Mouse (Mus musculus) embryonic facial prominence, embryonic 11.5 days (tissue): ENCODE measurements around the gene Trir. TPM values are rescaled to one million over a fixed set of nuclear protein-coding genes. Genes with fewer than 3 reads are reported as not detected.

Source experiments
- ATAC-seq: fragments of 200-750 bp; cut with Nextera tagmentation; replicated peaks from 2 replicates; pipeline ENCODE4 v1.8.0; 2017; ENCODE audit warnings: low read depth; ENCODE audit not compliant: insufficient number of reproducible peaks, low FRiP score, low TSS enrichment
- DNase-seq: peaks from one replicate; pipeline ENCODE4 v3.0.0-alpha.2; 2015; ENCODE audit warnings: low spot score
- H3K27ac ChIP-seq: fragments of 300-500 bp; sonication (generic); replicated peaks from 2 replicates; pipeline ENCODE4 v1.5.1; 2014; ENCODE audit warnings: mild to moderate bottlenecking, low read depth, low read length, control low read depth
- H3K27me3 ChIP-seq: fragments of 300-500 bp; sonication (generic); 2 replicates; pipeline ENCODE4 v1.6.1; 2014; ENCODE audit warnings: mild to moderate bottlenecking, low read length, moderate library complexity, mixed read lengths; ENCODE audit not compliant: control insufficient read depth, insufficient read depth
- H3K36me3 ChIP-seq: fragments of 300-500 bp; sonication (generic); replicated peaks from 2 replicates; pipeline ENCODE4 v1.6.1; 2014; ENCODE audit warnings: low read depth, mild to moderate bottlenecking, low read length, moderate library complexity, mixed read lengths; ENCODE audit not compliant: control insufficient read depth, insufficient read depth
- H3K4me1 ChIP-seq: fragments of 300-500 bp; sonication (generic); 2 replicates; pipeline ENCODE4 v1.6.1; 2014; ENCODE audit warnings: low read length, mixed read lengths; ENCODE audit not compliant: control insufficient read depth, insufficient read depth
- H3K4me2 ChIP-seq: fragments of 300-500 bp; sonication (generic); 2 replicates; pipeline ENCODE4 v1.6.1; 2014; ENCODE audit warnings: low read depth, mild to moderate bottlenecking, control low read depth, low read length, moderate library complexity
- H3K4me3 ChIP-seq: fragments of 300-500 bp; sonication (generic); 2 replicates; pipeline ENCODE4 v1.5.1; 2014; ENCODE audit warnings: low read depth, low read length, control low read depth
- H3K9ac ChIP-seq: fragments of 300-500 bp; sonication (generic); replicated peaks from 2 replicates; pipeline ENCODE4 v1.6.1; 2014; ENCODE audit warnings: mild to moderate bottlenecking, control low read depth, low read length
- H3K9me3 ChIP-seq: fragments of 300-500 bp; sonication (generic); replicated peaks from 2 replicates; pipeline ENCODE4 v1.6.1; 2016; ENCODE audit warnings: mild to moderate bottlenecking, low read length, inconsistent platforms, mixed read lengths; ENCODE audit not compliant: control insufficient read depth
- WGBS: fragments of 180-500 bp; shearing (Covaris S2); extraction: QIAGEN DNeasy Blood & Tissue Kit; methylation state at CpG from one replicate; pipeline ENCODE4 v1.1.7; 2014; 5-methylcytosine and 5-hydroxymethylcytosine counted together
- polyA plus RNA-seq: library from polyadenylated mRNA; unstranded; fragments of >200 nt; fragmentation: Nextera tagmentation; extraction: Ambion mirVana; gene quantifications from 2 replicates; pipeline ENCODE4 v1.2.1, GENCODE M21; 2014

The Trir gene
- polyA plus RNA-seq, 1 experiment from 2014 or later = 178 TPM

DNA sequence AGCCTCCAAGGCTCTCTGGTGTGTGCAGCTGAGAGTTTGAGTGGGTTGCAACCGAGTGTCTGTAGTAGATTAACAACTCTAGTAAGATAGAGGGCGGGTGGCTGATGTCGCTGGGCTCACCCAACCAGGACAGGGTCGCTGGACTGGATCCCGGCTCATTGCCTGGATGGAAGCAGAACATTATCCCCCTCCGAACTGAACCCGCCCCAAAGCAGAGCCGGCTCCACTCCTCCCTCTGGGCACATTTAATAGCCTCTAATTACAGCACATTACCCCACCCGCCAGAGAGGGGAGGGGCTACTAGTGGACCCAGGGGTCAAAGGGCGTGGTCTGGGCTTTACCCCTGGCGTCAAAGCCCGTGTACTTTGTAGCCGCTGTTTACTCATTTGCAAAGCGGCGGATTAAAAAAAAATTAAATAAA is 37.3 kb upstream of the Trir start:
- DNase-seq = no peak
- H3K4me2 ChIP-seq = peak overlapping the region; percentile 64
- WGBS = 6% methylated on average over 15 of the region's 15 CpGs

DNA sequence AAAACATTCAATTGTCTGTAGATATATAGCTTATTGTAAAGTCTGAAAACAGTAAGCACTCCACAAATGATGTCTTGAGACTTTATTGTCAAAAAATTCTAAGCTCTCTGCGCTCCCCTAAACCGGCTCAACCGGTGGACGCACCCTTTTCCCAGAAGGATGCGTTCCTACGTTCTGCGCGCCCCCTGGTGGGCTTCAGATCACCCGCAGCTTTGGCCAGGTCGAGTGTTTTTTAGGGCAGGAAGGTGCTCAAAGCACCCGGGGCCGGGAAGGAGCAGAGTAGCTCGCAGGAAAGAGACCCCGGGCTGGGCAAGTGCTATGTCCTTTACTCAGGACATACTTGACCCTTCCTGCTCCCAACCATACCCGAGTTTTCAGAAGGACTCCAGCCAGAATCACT is 36.8 kb upstream of the Trir start:
- peak; percentile 96 for DNase-seq
- peaks cover 7% of the 10 kb centered on the region for H3K4me1 ChIP-seq
- H3K4me2 ChIP-seq = peak overlapping the region; percentile 64

More for the DNA sequence above, 37.3 kb upstream of the Trir start:
- H3K9me3 ChIP-seq = no peaks in the 10 kb centered on the region
- H3K9ac ChIP-seq = no peak overlapping the region
- no peaks in the 10 kb centered on the region for H3K36me3 ChIP-seq
- H3K27ac ChIP-seq = no peak overlapping the region
- peaks cover 11% of the 10 kb centered on the region for H3K4me1 ChIP-seq
- H3K27me3 ChIP-seq = no peaks in the 10 kb centered on the region
- no peak overlapping the region; the same call in 1 of the 2 replicates for H3K4me3 ChIP-seq
- no peak for ATAC-seq

DNA sequence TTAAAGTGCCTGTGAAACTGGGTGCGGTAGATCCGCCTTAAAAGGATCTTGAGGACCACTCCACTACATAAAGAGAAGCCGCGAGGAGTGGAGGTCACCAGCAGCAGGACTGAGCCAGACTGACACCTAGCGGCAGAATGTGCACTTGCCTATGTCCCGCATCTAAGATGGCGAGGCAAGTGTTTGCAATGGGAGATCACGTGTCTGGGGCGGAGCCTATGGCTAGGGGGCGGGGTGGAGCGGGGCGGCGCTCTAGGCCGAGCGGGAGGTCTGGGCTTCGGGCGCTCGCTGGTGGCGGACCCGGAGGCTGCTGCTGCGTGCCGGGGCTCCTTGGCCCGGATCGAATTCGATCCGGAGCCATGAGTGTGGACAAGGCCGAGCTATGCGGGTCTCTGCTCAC is 36.3 kb upstream of the Trir start, which contains the start of gene Hook2:
Gene Hook2 (plus strand): TSS at position 255 of the 400 bp plus-strand sequence.
- WGBS = 0% methylated on average over 28 of the region's 28 CpGs
- no peaks in the 10 kb centered on the region for H3K36me3 ChIP-seq

More for the DNA sequence above, 36.8 kb upstream of the Trir start:
- WGBS = under 1% methylated on average over 15 of the region's 15 CpGs
- Histone ChIP-seq H3K9ac (peak overlapping the region; percentile 63), H3K36me3 (no peaks in the 10 kb centered on the region), H3K27me3 (no peaks in the 10 kb centered on the region), H3K4me3 (peak overlapping the region; percentile 48), H3K27ac (no peak overlapping the region), H3K9me3 (no peaks in the 10 kb centered on the region)
- peak; percentile 58 for ATAC-seq

DNA sequence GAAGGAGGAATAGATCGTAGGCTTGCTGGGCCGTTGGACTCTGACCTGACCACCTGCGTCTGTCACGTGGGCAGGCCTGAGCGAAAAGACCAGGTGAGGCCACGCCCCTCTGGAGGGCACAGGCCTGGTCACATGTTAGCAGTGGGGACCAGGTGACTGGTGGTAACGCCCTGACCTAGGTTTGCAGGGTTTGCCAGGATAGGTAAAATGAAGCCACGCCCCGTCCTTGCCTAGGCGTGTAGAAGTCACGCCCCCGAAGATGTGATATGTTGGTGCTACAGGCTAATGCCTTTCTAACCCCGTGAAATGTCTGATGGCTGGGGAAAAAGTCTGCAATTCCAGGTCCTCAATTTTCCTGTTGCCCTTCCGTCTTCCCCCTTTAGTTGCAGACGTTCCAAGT is 35.8 kb upstream of the Trir start:
- no peak overlapping the region for H3K27ac ChIP-seq
- ATAC-seq = no peak; the same call in 1 of the 2 replicates
- peak; percentile 69 for DNase-seq
- under 1% methylated on average over 15 of the region's 15 CpGs for WGBS
- H3K4me3 ChIP-seq = peak overlapping the region; percentile 48
- no peaks in the 10 kb centered on the region for H3K9me3 ChIP-seq
- no peaks in the 10 kb centered on the region for H3K27me3 ChIP-seq
- no peaks in the 10 kb centered on the region for H3K4me1 ChIP-seq
- H3K9ac ChIP-seq = peak overlapping the region; percentile 57
- H3K4me2 ChIP-seq = peak overlapping the region; percentile 64
- no peaks in the 10 kb centered on the region for H3K36me3 ChIP-seq

More for the DNA sequence above, 36.3 kb upstream of the Trir start, which contains the start of gene Hook2:
- DNase-seq = peak; percentile 99
- Histone ChIP-seq H3K27me3 (no peaks in the 10 kb centered on the region), H3K4me3 (peak within 1 kb of the TSS; percentile 48), H3K27ac (no peak within 1 kb of the TSS), H3K4me2 (peak within 1 kb of the TSS; percentile 64), H3K9me3 (no peaks in the 10 kb centered on the region), H3K9ac (peak within 1 kb of the TSS; percentile 63), H3K4me1 (peaks cover 3% of the 10 kb centered on the region)
- peak; percentile 93 for ATAC-seq

DNA sequence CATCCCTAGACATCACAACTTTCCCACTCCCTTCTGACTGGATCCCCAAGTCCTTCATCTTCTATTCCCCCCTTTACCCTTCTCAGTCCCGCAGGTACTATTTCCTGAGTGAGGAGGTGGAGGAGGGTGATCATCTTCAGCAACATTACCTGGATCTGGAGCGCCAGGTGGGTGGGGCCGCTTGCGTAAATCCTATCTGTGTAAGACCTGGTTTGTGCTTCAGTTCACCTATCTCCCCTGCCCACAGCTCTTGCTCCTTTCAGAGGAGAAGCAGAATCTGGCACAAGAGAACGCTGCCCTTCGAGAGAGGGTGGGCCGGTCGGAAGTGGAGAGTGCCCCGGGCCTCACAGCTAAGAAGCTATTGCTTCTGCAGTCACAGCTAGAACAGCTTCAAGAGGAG is 32.2 kb upstream of the Trir start:
- WGBS = 87% methylated on average over 9 of the region's 9 CpGs
- no peaks in the 10 kb centered on the region for H3K4me1 ChIP-seq

DNA sequence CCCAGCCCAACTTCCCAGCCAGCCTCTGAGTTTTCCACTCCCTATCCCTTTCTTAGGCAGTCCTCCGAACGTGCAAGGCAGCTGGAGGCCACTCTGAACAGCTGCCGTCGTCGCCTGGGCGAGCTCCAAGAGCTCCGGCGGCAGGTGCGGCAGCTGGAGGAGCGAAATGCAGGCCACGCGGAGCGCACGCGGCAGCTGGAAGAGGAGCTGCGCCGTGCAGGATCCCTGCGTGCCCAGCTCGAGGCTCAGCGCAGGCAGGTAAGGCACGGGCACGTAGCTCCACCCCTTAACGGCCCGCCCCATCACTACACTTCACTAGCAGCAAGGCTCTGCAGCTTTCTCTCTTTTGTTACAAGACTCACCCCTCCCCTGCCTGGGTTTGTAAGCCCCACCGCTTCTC is 30.9 kb upstream of the Trir start:
- no peaks in the 10 kb centered on the region for H3K27me3 ChIP-seq
- DNase-seq (no peak), ATAC-seq (no peak)
- no peak overlapping the region; the same call in 1 of the 2 replicates for H3K9ac ChIP-seq
- no peak overlapping the region for H3K4me3 ChIP-seq
- 18% methylated on average over 25 of the region's 25 CpGs for WGBS
- no peak overlapping the region for H3K27ac ChIP-seq
- no peaks in the 10 kb centered on the region for H3K9me3 ChIP-seq
- H3K36me3 ChIP-seq = no peaks in the 10 kb centered on the region
- H3K4me2 ChIP-seq = no peak overlapping the region
- H3K4me1 ChIP-seq = no peaks in the 10 kb centered on the region

More for the DNA sequence above, 32.2 kb upstream of the Trir start:
- no peak overlapping the region for H3K4me2 ChIP-seq
- no peak overlapping the region for H3K4me3 ChIP-seq
- no peaks in the 10 kb centered on the region for H3K27me3 ChIP-seq
- ATAC-seq = no peak
- no peaks in the 10 kb centered on the region for H3K36me3 ChIP-seq
- no peak overlapping the region for H3K9ac ChIP-seq
- DNase-seq = no peak
- H3K9me3 ChIP-seq = no peaks in the 10 kb centered on the region
- H3K27ac ChIP-seq = no peak overlapping the region

DNA sequence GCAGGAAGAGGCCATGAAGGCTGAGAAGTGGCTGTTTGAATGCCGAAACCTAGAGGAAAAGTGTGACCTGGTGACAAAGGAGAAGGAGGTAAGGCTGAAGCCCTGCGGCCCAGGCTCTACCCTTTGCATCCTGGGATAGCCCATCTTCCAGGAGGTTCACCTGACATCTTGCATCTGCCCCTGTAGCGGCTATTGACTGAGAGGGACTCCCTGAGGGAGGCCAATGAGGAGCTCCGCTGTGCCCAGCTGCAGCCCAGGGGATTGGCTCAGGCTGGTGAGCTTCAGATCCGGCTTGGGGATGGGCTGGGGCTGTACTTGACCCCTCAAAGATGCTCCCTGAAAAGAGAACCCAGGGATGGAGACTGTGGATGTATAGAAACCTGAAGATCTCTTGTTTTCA is 29.6 kb upstream of the Trir start:
- H3K4me1 ChIP-seq = no peaks in the 10 kb centered on the region
- H3K4me3 ChIP-seq = no peak overlapping the region
- no peaks in the 10 kb centered on the region for H3K36me3 ChIP-seq
- H3K27me3 ChIP-seq = no peaks in the 10 kb centered on the region
- no peak overlapping the region for H3K9ac ChIP-seq
- ATAC-seq = no peak
- DNase-seq = no peak
- no peak overlapping the region for H3K4me2 ChIP-seq
- 73% methylated on average over 5 of the region's 5 CpGs for WGBS
- no peak overlapping the region for H3K27ac ChIP-seq
- no peaks in the 10 kb centered on the region for H3K9me3 ChIP-seq

DNA sequence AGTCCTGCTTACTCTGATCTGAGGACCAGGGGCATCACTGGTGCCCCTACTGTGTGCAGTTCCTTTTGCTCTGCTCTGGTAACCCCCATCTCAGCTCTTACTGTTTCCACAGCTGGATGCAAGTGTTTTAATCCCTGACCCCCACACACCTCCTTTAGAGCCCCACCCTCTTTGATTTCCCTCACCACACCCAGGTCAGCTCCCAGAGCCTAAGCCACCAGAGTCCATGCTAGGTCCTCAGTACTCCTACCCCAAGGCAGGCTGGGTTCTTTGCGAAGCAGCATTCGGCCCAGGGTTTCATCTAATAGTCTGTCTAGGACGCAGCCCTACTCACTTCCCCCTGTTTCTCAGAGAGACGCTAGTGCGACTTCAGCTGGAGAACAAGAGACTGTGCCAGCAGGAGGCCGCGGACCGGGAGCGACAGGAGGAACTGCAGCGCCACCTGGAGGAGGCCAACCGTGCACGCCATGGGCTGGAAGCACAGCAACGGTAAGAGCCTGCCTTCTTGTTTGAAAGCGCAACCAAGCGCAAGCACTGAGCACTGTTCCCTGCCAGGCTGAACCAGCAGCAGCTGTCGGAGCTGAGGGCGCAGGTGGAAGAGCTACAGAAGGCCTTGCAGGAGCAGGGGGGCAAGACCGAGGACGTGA is 28.9 kb upstream of the Trir start:
- Histone ChIP-seq H3K9ac (peak overlapping the region; percentile 29; the same call in 1 of the 2 replicates), H3K4me3 (no peak overlapping the region), H3K9me3 (no peaks in the 10 kb centered on the region), H3K4me1 (no peaks in the 10 kb centered on the region), H3K4me2 (no peak overlapping the region), H3K27me3 (no peaks in the 10 kb centered on the region), H3K27ac (no peak overlapping the region), H3K36me3 (no peaks in the 10 kb centered on the region)
- WGBS = 7% methylated on average over 19 of the region's 19 CpGs
- peak; percentile 93 for DNase-seq
- peak; percentile 56 for ATAC-seq
